Mouse (Mus musculus): ENCODE results near the gene Akap13.

DNA sequence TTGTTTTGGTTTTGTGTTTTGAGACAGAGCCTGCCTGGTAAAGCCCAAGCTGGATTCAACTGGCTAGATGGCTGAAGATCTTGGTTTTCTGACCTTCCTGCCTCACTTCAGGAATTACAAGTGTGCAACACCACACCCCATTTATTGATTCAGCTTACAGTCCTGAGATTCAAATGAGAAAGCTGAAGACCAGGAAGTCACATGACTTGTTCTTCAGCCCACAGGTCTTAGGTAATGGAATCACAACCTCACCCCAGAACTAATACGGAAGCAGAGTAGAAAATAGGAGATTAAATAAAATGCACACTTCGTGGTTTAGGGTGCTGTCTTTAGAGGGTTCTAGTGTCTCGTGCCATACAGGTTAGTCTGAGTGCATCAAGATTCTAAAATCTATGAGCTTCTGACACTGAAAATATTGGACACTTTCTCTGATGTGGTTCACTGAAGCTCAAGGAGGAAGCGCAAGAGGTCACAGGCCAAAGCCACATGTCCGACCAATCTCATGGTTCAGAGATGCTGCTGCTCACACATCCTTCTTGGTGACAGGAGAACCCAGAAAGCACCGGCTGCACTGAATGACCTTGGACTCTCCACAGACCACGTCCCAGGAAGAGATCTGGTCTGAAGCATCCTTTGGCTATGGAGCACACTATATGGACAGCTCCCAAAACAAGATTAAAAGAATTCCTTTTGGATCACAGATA, 39.3 kb upstream of the Akap13 start:
- TF ChIP-seq CTCF (IDR thresholded peaks at IDR 0.05) (no peak), EP300 (IDR thresholded peaks at IDR 0.05) (no peak; the same call in none of the 2 replicates)

Data from lung, postnatal 0 days (tissue).